Mouse (Mus musculus): Measurements from ENCODE around the gene Iqcf5. TPM values are rescaled to one million over a fixed set of nuclear protein-coding genes. Genes with fewer than 3 reads are reported as not detected.

Gene Iqcf5
- not detected in 3 replicates for total RNA-seq (2017)

DNA sequence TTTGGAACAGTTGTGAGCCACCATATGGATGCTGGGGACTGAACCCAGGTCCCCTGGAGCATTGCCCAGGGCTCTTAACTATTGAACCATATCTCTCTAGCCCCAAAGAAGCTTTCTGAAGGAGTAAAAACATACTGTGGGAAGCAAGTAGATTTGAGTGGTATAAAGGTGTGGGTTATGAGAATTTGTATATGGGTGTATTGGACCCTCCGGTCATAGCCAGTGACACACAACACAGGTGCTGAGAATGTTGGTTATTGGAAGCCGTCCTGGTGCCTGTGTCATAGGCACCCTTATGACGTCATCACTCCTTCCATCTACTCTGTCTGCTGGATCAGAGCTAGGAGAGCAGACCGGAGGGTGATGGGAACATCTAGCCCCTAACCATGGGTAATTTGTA, at the start of gene Iqcf5:
TSS of gene Iqcf5 (plus strand) at position 301 of the 400 bp plus-strand sequence.
- ATAC-seq (replicated peaks; ENCODE audit: insufficient number of reproducible peaks, low FRiP score, low TSS enrichment, poor library complexity, severe bottlenecking), result no peak

DNA sequence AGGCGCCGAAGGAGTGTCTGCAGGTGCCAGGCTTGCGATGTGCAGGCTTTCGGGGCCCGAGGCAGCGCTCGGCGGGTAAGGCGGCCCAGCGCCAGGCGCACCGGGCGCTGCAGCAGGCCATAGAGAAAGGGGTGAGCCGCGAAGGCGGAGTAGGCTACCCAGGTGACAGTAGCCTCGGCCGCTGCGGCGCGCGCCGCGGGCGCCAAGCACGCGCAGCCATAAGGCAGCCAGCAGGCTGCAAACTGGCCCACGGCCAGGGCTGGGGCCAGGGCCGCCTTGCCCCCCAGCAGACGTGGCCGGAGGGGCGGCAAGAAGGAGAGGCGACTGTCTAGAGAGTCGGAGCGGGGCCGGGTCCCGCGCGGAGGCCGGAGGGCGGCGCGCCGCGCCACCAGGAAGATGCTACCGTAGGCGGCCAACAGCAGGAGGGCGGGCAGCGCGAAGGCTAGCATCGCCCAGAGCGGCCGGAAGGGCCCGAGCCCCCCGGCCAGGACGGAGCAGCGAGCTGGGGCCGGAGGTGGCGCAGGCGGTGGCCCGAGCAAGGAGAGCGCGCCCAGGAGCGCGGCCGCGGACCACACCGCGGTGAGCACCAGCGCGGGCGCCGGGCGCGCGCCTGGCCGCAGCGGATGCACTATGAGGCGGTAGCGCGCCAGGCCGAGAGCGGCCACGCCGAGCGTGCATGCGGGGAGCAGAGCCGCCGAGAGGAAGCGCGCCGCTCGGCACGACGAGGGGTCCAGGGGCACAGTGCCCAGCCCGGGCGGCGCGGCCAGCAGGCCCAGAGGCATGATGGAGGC, 49.4 kb upstream of the Iqcf5 start:
- ATAC-seq (replicated peaks; ENCODE audit: insufficient number of reproducible peaks, low FRiP score, low TSS enrichment, poor library complexity, severe bottlenecking), result no peak

DNA sequence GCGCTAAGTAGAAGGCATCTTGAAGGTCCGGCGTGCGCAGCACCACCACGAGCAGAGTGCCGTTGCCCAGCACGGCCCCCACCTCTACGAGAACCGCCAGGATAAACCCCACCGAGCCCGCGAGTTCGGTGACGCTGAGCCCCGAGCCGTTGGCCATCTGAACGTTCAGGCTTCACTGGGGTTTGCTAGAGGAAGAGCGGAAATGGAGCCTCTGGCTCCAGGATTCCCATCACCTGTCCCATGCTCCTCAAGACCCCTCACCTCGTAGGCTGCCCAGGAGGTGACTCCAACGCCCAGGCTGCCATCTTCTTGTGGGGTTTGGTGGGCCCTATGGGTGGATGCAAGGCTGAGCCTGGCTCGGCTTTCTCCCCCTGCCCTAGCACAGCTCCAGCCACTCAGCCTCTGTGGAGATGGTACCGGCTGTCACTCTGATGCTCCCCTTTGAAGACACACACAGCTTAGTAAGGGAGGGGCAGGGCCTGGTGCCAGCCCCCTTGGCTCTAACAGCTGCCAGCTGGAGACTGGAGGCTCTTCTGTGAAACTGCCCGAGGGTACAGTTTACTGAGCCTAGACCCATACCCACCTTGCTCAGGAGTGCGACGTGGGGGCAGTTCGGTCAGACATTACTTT, 48.7 kb upstream of the Iqcf5 start, which contains the start of gene Gpr62:
TSS of gene Gpr62 (minus strand) at position 368 of the 630 bp plus-strand sequence.
- ATAC-seq (replicated peaks; ENCODE audit: insufficient number of reproducible peaks, low FRiP score, low TSS enrichment, poor library complexity, severe bottlenecking), result no peak

DNA sequence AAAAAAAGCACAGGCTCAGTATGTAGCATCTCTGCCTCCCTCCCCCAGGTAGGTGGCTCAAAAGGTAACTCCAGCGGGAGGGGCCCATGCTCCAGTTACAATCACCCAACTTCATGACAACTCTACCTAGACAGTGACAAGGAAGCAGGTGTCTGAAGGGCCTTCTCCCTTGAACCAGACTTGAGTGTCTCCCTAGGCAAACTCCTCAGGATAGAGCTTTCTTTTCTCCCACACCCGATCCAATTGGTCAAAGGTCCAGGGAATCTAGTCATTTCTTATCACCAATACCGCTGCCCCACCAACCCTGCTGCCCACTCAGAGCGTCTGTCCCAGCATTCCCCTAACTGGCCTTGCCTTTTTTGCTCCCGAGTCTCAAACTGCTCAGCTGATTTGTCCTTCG, 47.7 kb upstream of the Iqcf5 start:
- ATAC-seq (replicated peaks; ENCODE audit: insufficient number of reproducible peaks, low FRiP score, low TSS enrichment, poor library complexity, severe bottlenecking), result no peak

DNA sequence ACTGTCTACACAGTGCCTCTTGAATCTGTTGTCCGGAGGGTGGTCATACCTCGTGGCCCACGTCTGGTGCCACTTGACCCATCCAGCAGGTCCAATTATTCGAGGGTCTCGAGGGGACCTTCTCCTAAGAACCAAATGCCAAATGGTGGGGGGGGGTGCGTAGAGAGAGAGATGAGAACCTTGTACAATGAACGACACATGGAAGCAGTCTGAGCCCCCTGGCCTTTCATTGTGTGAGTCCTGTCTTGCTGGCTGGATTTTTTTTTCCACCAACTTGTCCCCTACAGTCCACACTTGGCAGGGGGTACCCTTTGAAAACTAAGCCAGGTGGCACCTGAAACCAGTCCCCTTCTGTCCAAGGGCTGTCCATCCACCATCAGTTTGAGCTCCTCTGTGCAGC, 46.6 kb upstream of the Iqcf5 start:
- ATAC-seq (replicated peaks; ENCODE audit: insufficient number of reproducible peaks, low FRiP score, low TSS enrichment, poor library complexity, severe bottlenecking), result no peak

DNA sequence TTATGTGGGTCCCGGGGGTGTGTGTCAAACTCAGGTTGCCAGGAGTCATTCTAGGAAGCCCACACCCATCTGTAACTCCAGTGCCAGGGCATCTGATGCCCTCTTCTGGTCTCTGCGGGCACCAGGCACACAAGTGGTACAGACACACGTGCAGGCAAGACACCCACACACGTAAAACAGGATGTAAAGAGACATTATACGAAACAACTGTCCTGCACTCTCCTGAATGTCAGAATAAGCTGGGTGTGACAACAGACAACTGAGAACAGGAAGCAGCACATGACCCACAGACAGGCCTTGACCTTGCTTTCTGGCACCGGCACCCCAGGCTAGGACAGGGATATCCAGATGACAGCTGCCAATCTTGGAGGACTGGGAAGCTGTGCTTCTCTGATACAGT, 45.1 kb upstream of the Iqcf5 start:
- ATAC-seq (replicated peaks; ENCODE audit: insufficient number of reproducible peaks, low FRiP score, low TSS enrichment, poor library complexity, severe bottlenecking), result no peak

DNA sequence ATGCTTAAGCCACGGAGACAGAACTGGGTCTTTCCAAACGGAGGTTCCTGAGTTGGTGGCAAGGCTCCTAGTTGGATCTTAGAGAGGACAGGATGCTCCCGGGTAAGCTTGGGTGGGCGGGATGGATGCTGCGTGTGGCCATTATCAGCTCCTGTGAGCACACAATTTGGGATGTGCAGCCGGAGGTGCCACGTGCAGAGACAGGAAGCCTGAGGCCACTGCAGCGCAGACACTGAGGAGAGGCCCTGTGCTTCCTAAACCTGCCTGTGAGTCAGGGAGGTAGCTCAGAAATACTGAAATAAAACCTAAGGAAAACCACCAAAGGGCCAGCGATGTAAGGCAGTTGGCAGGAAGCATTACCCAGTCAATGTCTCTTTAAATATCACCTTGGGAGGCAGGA, 44.6 kb upstream of the Iqcf5 start:
- no peak for ATAC-seq (replicated peaks; ENCODE audit: insufficient number of reproducible peaks, low FRiP score, low TSS enrichment, poor library complexity, severe bottlenecking)

DNA sequence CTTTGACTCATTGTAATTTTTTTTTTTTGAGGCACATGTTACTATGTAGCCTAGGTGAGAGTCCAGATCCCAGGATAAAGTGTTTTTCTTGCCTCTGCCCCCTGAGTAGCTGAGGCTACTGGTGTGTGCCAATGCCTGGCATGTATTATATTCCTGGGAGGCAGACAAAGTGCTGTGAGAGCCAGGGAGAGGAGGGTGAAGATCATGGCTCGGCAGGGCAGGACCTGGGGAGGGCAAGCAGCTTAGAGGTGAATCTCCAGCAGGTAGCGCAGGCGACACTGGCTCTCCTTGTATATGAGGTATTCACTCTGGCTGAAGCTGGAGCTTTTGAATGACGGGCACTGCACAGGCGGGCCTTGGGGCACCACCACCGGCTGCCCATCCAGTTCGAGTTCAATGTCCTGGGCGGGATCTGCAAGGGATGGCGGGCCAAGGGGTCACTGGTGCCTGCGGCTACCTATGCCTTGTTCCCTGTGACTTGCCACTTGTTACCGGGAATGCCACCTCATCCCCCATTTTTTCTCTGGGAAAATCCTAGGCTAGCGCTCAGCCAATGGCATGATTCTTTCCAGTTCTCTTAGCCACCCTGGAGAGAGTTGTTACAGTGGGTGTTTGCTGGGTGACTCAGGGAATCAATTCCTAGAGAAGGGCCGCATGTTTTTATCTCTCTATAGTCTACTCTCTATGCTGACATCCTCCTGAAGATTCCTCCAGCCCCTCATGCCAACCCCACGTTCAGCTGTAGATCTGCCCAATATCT, 43.2 kb upstream of the Iqcf5 start:
- no peak for ATAC-seq (replicated peaks; ENCODE audit: insufficient number of reproducible peaks, low FRiP score, low TSS enrichment, poor library complexity, severe bottlenecking)

DNA sequence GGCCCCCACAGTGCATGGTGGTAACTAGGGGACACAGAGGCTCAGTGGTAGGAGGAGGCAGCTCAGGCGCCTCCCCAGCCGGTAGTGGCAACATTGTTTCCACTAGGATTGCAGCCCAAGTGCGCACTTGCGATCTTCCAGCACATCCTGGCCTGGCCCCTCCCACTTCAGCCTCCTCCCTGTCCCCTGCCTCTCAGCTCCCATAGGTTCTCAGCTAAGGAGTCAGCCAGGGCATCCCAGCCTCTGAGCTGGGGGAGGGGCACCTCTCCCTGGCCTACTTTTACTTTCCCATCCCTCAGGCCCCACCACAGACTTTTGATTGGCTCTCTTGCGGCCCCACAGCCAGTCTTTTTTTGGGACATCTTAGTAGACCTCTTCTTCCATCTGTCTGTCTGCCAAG, 42.5 kb upstream of the Iqcf5 start:
- ATAC-seq (replicated peaks; ENCODE audit: insufficient number of reproducible peaks, low FRiP score, low TSS enrichment, poor library complexity, severe bottlenecking), result no peak

DNA sequence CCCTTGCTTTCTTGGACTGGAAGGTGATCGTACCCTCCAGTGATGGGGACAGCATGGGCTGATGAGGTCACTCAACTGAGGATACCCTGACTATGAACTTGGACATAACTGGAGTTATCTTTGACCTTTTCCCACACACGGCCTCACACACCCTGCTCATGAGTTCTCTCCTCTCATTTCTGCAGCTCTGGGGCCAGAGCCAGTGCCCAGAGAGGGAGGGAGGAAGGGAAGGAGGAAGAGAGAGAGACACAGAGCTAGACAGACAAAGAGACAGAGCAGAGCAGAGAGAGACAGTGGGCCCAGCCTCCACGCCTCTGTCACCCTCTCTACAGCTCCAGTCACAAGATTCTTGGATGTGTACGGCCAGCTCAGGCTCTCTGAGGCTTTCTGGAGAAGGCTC, 42.1 kb upstream of the Iqcf5 start:
- no peak for ATAC-seq (replicated peaks; ENCODE audit: insufficient number of reproducible peaks, low FRiP score, low TSS enrichment, poor library complexity, severe bottlenecking)

DNA sequence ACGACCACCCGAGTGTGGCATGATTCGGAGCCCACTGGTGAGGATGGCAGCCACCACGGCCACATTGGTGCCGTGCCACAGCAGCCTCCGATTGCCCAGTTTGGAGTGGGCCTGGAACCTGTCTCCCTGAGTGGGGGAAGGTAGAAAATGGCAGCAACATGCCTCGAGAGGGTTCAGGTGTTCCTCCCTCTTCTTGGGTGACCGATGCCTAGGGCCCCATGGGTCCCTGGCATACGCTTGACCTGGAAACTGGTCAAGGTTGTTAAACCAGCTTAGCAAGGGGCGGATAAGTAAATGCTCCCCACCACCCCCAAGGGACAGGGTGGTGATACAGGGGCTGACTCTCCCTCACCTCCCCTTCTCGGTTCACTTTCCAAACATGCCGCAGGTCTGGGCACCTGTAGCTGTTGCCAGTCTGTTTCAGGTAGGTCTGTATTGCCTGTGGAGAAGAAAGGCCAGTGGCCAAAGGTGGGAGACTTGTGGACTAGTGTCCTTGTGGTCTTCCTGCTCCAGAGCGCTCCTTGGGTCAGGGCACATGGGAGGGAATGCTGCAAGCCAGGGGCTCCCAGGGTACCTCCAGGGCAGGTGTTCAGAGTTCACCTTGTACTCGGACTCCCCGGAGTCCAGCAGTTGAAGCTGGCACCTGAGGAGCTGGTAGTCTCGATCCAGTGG, 41.2 kb upstream of the Iqcf5 start:
- ATAC-seq (replicated peaks; ENCODE audit: insufficient number of reproducible peaks, low FRiP score, low TSS enrichment, poor library complexity, severe bottlenecking), result no peak

DNA sequence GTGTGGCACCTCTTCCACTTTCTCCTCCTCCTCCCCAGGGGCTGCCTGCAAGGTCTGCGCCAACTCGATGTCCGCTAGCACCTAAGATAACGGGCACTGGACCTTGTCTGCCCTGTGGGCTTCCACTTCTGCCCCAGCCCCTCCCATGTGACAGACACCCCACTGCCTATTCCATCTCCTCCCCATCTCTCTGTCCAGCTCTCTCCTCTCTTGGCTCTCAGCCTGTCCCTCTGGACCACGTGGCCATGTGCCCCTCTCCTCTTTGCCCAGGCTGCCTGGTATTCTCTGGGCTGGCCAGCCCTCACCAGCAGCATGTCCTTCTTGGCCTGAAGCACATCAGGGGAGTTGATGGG, 40.6 kb upstream of the Iqcf5 start:
- ATAC-seq (replicated peaks; ENCODE audit: insufficient number of reproducible peaks, low FRiP score, low TSS enrichment, poor library complexity, severe bottlenecking), result no peak

DNA sequence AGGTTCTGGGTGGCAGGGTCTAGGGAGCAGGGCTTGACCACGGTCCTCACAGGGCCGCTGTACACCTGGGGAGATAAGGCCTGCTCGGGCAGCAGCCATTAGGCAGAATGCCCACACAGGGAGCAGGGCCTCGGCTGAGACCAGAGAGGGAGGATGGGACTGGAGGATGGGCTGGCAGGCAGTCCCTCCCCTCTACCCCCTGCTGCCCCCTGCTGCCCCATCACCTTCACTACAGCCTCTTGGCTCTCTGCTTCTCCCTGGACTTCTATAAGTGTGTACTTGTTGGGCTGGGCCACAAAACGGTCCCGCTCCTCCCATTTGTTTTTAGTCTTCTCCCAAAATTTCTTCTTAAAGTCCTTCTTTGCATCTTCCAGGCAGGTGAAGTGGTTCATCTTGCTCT, 39.9 kb upstream of the Iqcf5 start:
- ATAC-seq (replicated peaks; ENCODE audit: insufficient number of reproducible peaks, low FRiP score, low TSS enrichment, poor library complexity, severe bottlenecking), result peak; percentile 20; the same call in 1 of the 2 replicates

DNA sequence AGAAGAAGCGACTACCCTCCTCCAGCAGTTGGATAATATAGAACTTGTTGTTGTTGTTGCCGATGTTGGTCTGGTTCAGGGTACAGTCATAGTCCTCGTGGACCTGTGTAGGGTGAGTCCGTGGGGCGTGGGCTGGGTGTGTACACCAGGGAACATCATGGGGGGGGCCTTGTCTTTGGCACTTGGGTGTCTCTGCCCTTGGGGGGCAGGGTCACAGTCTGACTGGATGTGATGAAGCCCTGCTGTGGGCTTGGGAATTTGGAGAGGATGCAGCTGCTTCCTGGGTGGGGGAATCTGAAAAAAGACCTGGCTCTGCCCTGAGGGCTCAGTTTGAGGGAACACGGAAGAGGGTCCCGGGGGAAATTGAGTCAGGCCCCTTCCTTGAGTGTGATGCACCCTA, 39.3 kb upstream of the Iqcf5 start:
- ATAC-seq (replicated peaks; ENCODE audit: insufficient number of reproducible peaks, low FRiP score, low TSS enrichment, poor library complexity, severe bottlenecking), result no peak

DNA sequence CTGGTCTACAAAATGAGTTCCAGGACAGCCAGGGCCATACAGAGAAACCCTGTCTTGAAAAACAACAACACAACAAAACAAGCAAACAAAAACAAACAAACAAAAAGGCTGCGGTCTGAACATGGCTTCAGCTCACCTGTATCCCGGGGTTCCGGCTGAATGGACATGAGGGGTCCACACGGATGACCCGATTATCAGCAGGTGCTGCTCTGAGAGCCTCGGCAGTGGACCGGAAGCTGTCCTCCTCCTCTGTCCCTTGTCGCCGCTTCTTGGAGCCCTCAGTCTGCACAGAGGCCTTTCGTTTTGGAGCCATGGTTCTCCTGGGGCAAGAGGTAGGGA, 38.7 kb upstream of the Iqcf5 start, which contains the start of gene Rrp9:
TSS of gene Rrp9 (plus strand) at position 301 of the 339 bp plus-strand sequence.
- no peak for ATAC-seq (replicated peaks; ENCODE audit: insufficient number of reproducible peaks, low FRiP score, low TSS enrichment, poor library complexity, severe bottlenecking)

DNA sequence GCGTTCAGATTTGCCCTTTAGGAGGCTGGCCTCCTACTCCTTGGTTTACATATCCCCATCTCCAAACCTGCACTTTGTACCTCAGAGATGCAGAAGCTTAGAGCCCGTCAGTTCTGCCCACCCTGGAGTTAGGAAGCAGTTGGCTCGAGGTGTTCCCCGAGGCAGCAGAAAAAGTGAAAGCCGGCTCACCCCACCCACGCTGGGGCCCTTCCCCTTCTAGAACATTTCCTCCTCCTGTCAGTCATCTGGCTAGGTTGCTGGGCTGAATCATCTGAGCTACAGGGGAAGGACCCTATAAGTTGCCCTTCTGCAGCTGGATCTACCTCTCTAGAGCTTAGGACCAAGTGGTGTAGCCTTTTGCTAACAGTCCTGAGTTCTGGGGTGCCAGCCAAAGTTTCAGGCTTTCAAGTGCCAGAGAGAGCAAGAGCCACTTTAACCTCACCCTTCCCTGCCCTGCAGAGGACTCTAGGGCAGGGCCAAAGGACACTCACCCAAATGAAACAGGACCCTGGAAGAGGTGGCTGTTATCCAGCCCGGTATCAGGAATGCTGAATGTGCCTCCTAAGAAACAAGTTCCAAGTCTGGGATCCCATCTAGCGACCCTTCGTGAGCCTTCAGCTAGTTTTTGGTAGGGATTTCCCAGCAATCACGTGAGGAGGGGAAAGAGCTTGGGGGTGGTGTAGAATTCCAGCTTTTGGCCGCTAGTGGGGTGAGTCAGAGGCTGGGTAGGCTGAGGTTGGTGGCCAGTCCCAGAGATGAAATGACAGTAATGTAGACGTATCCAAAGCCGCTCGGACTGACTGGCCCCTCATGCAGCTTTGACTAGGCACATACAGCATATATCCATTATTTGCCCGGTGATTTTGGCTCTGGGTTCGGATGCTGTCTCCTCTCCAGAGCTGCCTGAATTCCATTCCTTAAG, 38.1 kb upstream of the Iqcf5 start:
- no peak; the same call in 1 of the 2 replicates for ATAC-seq (replicated peaks; ENCODE audit: insufficient number of reproducible peaks, low FRiP score, low TSS enrichment, poor library complexity, severe bottlenecking)

DNA sequence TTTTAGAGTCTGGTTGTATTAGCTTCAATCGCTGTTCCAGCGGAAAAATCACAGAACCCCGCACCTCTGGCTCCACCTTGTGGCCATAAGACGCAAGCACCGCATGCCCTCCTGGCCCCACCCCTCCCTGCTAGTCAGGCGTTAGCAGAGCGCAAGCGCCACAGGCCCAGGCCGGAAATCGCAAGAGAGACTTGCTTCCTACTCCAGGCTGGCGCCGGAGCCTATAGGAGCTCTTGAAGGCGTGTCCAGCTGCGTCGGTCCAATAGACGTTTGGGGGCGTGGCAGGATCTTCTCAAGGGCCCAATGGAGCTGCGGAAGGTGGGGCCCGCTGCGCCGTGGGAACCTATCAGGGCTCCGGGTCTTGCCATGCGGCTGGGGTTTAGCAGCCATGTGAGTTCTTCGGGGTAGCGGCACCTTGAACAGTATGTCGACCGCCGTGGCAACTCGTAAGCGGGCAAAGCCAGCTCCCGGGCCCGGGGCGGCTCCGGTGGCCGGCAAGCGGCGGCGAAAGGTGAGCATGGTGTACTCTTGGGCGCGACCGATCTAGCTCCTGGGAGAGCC, 37.4 kb upstream of the Iqcf5 start, which contains the start of gene Parp3:
TSS of gene Parp3 (minus strand) at position 26 of the 561 bp plus-strand sequence.
- ATAC-seq (replicated peaks; ENCODE audit: insufficient number of reproducible peaks, low FRiP score, low TSS enrichment, poor library complexity, severe bottlenecking), result peak; percentile 89

DNA sequence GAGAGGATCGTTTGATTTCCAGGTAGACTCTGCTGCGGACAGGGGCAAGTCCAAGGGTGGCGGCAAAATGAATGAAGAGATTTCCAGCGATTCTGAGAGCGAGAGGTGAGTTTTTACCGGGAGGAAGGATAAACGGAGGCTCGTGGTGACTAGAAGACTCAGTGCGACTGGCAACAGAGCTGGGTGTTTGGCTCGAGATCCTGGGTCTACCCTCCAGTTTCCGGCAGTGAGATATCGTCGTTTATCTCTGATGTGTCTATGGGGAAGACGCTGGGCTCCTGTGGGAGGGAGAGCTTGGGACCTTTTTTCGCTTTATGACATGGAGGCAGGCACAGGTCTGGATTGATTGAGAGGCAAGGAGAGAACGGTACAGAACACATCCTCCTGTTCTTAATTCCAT, 36.7 kb upstream of the Iqcf5 start:
- no peak for ATAC-seq (replicated peaks; ENCODE audit: insufficient number of reproducible peaks, low FRiP score, low TSS enrichment, poor library complexity, severe bottlenecking)

All from monocyte, adult 5-6 weeks (primary cell).